Mouse (Mus musculus) regulatory T cell (primary cell): ENCODE data around the gene Tead1.

Experiments used
- in situ Hi-C: fragments of 300-600 bp; cut with MboI, MseI; formaldehyde crosslinking; loops from one replicate; pipeline ENCODE4 v1.15.1; 2025; ENCODE audit warnings: high pct_unique_total_duplicates

The Tead1 gene

GRCm38 (mm10) chr7:112773601-112774000 is 94.5 kb downstream of the Tead1 start:
- in situ Hi-C loops, result no loop called here

GRCm38 (mm10) chr7:112775816-112776215 is 96.7 kb downstream of the Tead1 start:
- in situ Hi-C loops, result no loop called here

GRCm38 (mm10) chr7:112776670-112777069 is 97.6 kb downstream of the Tead1 start:
- in situ Hi-C loops, result no loop called here

GRCm38 (mm10) chr7:112779636-112780035 is 100.5 kb downstream of the Tead1 start:
- in situ Hi-C loops, result no loop called here

- in situ Hi-C loops, result no loop called here
Observed at GRCm38 (mm10) chr7:112780910-112781309, 101.8 kb downstream of the Tead1 start.

GRCm38 (mm10) chr7:112781987-112782386 is 102.9 kb downstream of the Tead1 start:
- in situ Hi-C loops, result no loop called here

GRCm38 (mm10) chr7:112784278-112784677 is 105.2 kb downstream of the Tead1 start:
- in situ Hi-C loops, result no loop called here

- in situ Hi-C loops, result no loop called here
Observed at GRCm38 (mm10) chr7:112785271-112785670, 106.2 kb downstream of the Tead1 start.

GRCm38 (mm10) chr7:112786556-112787225 is 107.6 kb downstream of the Tead1 start:
- in situ Hi-C loops, result no loop called here

- in situ Hi-C loops, result no loop called here
Observed at GRCm38 (mm10) chr7:112787281-112787680, 108.2 kb downstream of the Tead1 start.

- in situ Hi-C loops, result no loop called here
Observed at GRCm38 (mm10) chr7:112788321-112788751, 109.2 kb downstream of the Tead1 start.

- in situ Hi-C loops, result no loop called here
Observed at GRCm38 (mm10) chr7:112789693-112790092, 110.6 kb downstream of the Tead1 start.

GRCm38 (mm10) chr7:112790334-112790733 is 111.2 kb downstream of the Tead1 start:
- in situ Hi-C loops, result no loop called here

- in situ Hi-C loops, result no loop called here
Observed at GRCm38 (mm10) chr7:112792679-112793078, 113.6 kb downstream of the Tead1 start.

- in situ Hi-C loops, result no loop called here
Observed at GRCm38 (mm10) chr7:112793903-112794302, 114.8 kb downstream of the Tead1 start.

GRCm38 (mm10) chr7:112794481-112794880 is 115.4 kb downstream of the Tead1 start:
- in situ Hi-C loops, result no loop called here

- in situ Hi-C loops, result no loop called here
Observed at GRCm38 (mm10) chr7:112797526-112798321, 118.6 kb downstream of the Tead1 start.

- in situ Hi-C loops, result no loop called here
Observed at GRCm38 (mm10) chr7:112801706-112802105, 122.6 kb downstream of the Tead1 start.

GRCm38 (mm10) chr7:112806718-112807400 is 127.7 kb downstream of the Tead1 start:
- in situ Hi-C loops, result no loop called here

GRCm38 (mm10) chr7:112807401-112807751 is 128.3 kb downstream of the Tead1 start:
- in situ Hi-C loops, result no loop called here

- in situ Hi-C loops, result no loop called here
Observed at GRCm38 (mm10) chr7:112810752-112811151, 131.6 kb downstream of the Tead1 start.

GRCm38 (mm10) chr7:112812037-112812775 is 133.1 kb downstream of the Tead1 start:
- in situ Hi-C loops, result no loop called here
